Mouse (Mus musculus): ENCODE data around the gene Scamp5. TPM values are rescaled to one million over a fixed set of nuclear protein-coding genes. Genes with fewer than 3 reads are reported as not detected.
A peak's percentile ranks its signal among the peaks of the same experiment; 100 is the strongest.

The Scamp5 gene
- polyA plus RNA-seq, 1 experiment from 2014 or later, result 14.8 TPM

- Histone ChIP-seq H3K4me1 (peaks cover 8% of the 10 kb centered on the region; the same call in 1 of the 2 replicates), H3K27ac (no peak overlapping the region), H3K36me3 (no peaks in the 10 kb centered on the region), H3K4me2 (no peak overlapping the region), H3K9me3 (no peaks in the 10 kb centered on the region), H3K9ac (no peak overlapping the region), H3K27me3 (peaks cover 42% of the 10 kb centered on the region), H3K4me3 (no peak overlapping the region)
- ATAC-seq (ENCODE audit: insufficient number of reproducible peaks, insufficient read depth, low FRiP score, low TSS enrichment, low read depth), result no peak
- 73% methylated on average over 5 of the region's 5 CpGs for WGBS
These were observed 29.4 kb upstream of the Scamp5 start for GRCm38 (mm10) chr9:57497236-57497635.

- no peaks in the 10 kb centered on the region for H3K9me3 ChIP-seq
- no peak overlapping the region for H3K4me2 ChIP-seq
- no peaks in the 10 kb centered on the region for H3K4me1 ChIP-seq
- no peak overlapping the region for H3K4me3 ChIP-seq
- H3K27me3 ChIP-seq, result peaks cover 19% of the 10 kb centered on the region
- no peaks in the 10 kb centered on the region for H3K36me3 ChIP-seq
- no peak for ATAC-seq (ENCODE audit: insufficient number of reproducible peaks, insufficient read depth, low FRiP score, low TSS enrichment, low read depth)
- no peak overlapping the region for H3K9ac ChIP-seq
- H3K27ac ChIP-seq, result no peak overlapping the region
These were observed 27.1 kb upstream of the Scamp5 start for GRCm38 (mm10) chr9:57494970-57495369.

- Histone ChIP-seq H3K27me3 (peaks cover 5% of the 10 kb centered on the region), H3K4me1 (no peaks in the 10 kb centered on the region), H3K4me3 (no peak overlapping the region), H3K4me2 (no peak overlapping the region), H3K27ac (no peak overlapping the region), H3K36me3 (no peaks in the 10 kb centered on the region), H3K9ac (no peak overlapping the region), H3K9me3 (no peaks in the 10 kb centered on the region)
- no peak for ATAC-seq (ENCODE audit: insufficient number of reproducible peaks, insufficient read depth, low FRiP score, low TSS enrichment, low read depth)
- WGBS, result 89% methylated on average over 2 of the region's 2 CpGs
These were observed 25.7 kb upstream of the Scamp5 start for GRCm38 (mm10) chr9:57493532-57493931.

- no peaks in the 10 kb centered on the region for H3K4me1 ChIP-seq
- H3K27me3 ChIP-seq, result peaks cover 4% of the 10 kb centered on the region; the same call in 1 of the 2 replicates
- H3K4me3 ChIP-seq, result no peak overlapping the region
- no peak overlapping the region for H3K4me2 ChIP-seq
- ATAC-seq (ENCODE audit: insufficient number of reproducible peaks, insufficient read depth, low FRiP score, low TSS enrichment, low read depth), result no peak
- H3K27ac ChIP-seq, result no peak overlapping the region
- 70% methylated on average over 7 of the region's 7 CpGs for WGBS
- H3K36me3 ChIP-seq, result no peaks in the 10 kb centered on the region
- no peak overlapping the region for H3K9ac ChIP-seq
- no peaks in the 10 kb centered on the region for H3K9me3 ChIP-seq
These were observed 19.9 kb upstream of the Scamp5 start for GRCm38 (mm10) chr9:57487807-57488206.

- Histone ChIP-seq H3K4me2 (no peak overlapping the region), H3K4me1 (no peaks in the 10 kb centered on the region), H3K36me3 (no peaks in the 10 kb centered on the region), H3K9ac (no peak overlapping the region), H3K27me3 (peaks cover 4% of the 10 kb centered on the region; the same call in 1 of the 2 replicates), H3K27ac (no peak overlapping the region), H3K4me3 (no peak overlapping the region), H3K9me3 (no peaks in the 10 kb centered on the region)
- WGBS, result 16% methylated on average over 7 of the region's 7 CpGs
- no peak for ATAC-seq (ENCODE audit: insufficient number of reproducible peaks, insufficient read depth, low FRiP score, low TSS enrichment, low read depth)
These were observed 17.9 kb upstream of the Scamp5 start for GRCm38 (mm10) chr9:57485774-57486173.

- H3K4me1 ChIP-seq, result peaks cover 11% of the 10 kb centered on the region
- no peaks in the 10 kb centered on the region for H3K36me3 ChIP-seq
- H3K27ac ChIP-seq, result no peak overlapping the region
- no peaks in the 10 kb centered on the region for H3K9me3 ChIP-seq
- H3K4me2 ChIP-seq, result no peak overlapping the region
- H3K27me3 ChIP-seq, result 0 out of 2 replicates have a peak, but pooled peaks cover 4% of the 10 kb centered on the region
- no peak overlapping the region for H3K4me3 ChIP-seq
- ATAC-seq (ENCODE audit: insufficient number of reproducible peaks, insufficient read depth, low FRiP score, low TSS enrichment, low read depth), result no peak
- WGBS, result 60% methylated on average over 4 of the region's 4 CpGs
- no peak overlapping the region for H3K9ac ChIP-seq
These were observed 1.1 kb upstream of the Scamp5 start for GRCm38 (mm10) chr9:57468914-57469313.

GRCm38 (mm10) chr9:57467271-57467771 is 539 bp downstream of the Scamp5 start:
- Histone ChIP-seq H3K27me3 (0 out of 2 replicates have a peak, but pooled peaks cover 4% of the 10 kb centered on the region), H3K4me1 (peaks cover 11% of the 10 kb centered on the region), H3K4me3 (peak overlapping the region; percentile 78), H3K9ac (peak overlapping the region; percentile 84), H3K36me3 (no peaks in the 10 kb centered on the region), H3K4me2 (peak overlapping the region; percentile 94), H3K9me3 (no peaks in the 10 kb centered on the region), H3K27ac (no peak overlapping the region)
- under 1% methylated on average over 18 of the region's 18 CpGs for WGBS
- no peak for ATAC-seq (ENCODE audit: insufficient number of reproducible peaks, insufficient read depth, low FRiP score, low TSS enrichment, low read depth)

- Histone ChIP-seq H3K4me1 (peaks cover 11% of the 10 kb centered on the region), H3K36me3 (no peaks in the 10 kb centered on the region), H3K27me3 (0 out of 2 replicates have a peak, but pooled peaks cover 4% of the 10 kb centered on the region), H3K9ac (no peak overlapping the region), H3K4me3 (no peak overlapping the region), H3K27ac (no peak overlapping the region), H3K4me2 (no peak overlapping the region), H3K9me3 (no peaks in the 10 kb centered on the region)
- no peak for ATAC-seq (ENCODE audit: insufficient number of reproducible peaks, insufficient read depth, low FRiP score, low TSS enrichment, low read depth)
- 49% methylated on average over 3 of the region's 3 CpGs for WGBS
These were observed 1.8 kb downstream of the Scamp5 start for GRCm38 (mm10) chr9:57466101-57466500.

- H3K4me2 ChIP-seq, result no peak overlapping the region
- 83% methylated on average over 6 of the region's 6 CpGs for WGBS
- 0 out of 2 replicates have a peak, but pooled peaks cover 4% of the 10 kb centered on the region for H3K27me3 ChIP-seq
- H3K4me3 ChIP-seq, result no peak overlapping the region
- no peaks in the 10 kb centered on the region for H3K9me3 ChIP-seq
- ATAC-seq (ENCODE audit: insufficient number of reproducible peaks, insufficient read depth, low FRiP score, low TSS enrichment, low read depth), result no peak
- no peak overlapping the region for H3K9ac ChIP-seq
- H3K36me3 ChIP-seq, result no peaks in the 10 kb centered on the region
- H3K4me1 ChIP-seq, result peaks cover 11% of the 10 kb centered on the region
- H3K27ac ChIP-seq, result no peak overlapping the region
These were observed 5.0 kb downstream of the Scamp5 start for GRCm38 (mm10) chr9:57462866-57463265.

GRCm38 (mm10) chr9:57459707-57460106 is 8.2 kb downstream of the Scamp5 start:
- no peak overlapping the region for H3K4me3 ChIP-seq
- no peaks in the 10 kb centered on the region for H3K27me3 ChIP-seq
- no peaks in the 10 kb centered on the region for H3K9me3 ChIP-seq
- H3K9ac ChIP-seq, result no peak overlapping the region
- WGBS, result 93% methylated on average over 2 of the region's 2 CpGs
- ATAC-seq (ENCODE audit: insufficient number of reproducible peaks, insufficient read depth, low FRiP score, low TSS enrichment, low read depth), result no peak
- no peak overlapping the region for H3K4me2 ChIP-seq
- no peak overlapping the region for H3K27ac ChIP-seq
- no peaks in the 10 kb centered on the region for H3K36me3 ChIP-seq
- H3K4me1 ChIP-seq, result no peaks in the 10 kb centered on the region

- Histone ChIP-seq H3K27me3 (no peaks in the 10 kb centered on the region), H3K4me2 (no peak overlapping the region), H3K9me3 (no peaks in the 10 kb centered on the region), H3K27ac (no peak overlapping the region), H3K4me1 (no peaks in the 10 kb centered on the region), H3K9ac (no peak overlapping the region), H3K4me3 (no peak overlapping the region), H3K36me3 (peaks cover 24% of the 10 kb centered on the region; the same call in 1 of the 2 replicates)
- ATAC-seq (ENCODE audit: insufficient number of reproducible peaks, insufficient read depth, low FRiP score, low TSS enrichment, low read depth), result no peak
- 84% methylated on average over 4 of the region's 4 CpGs for WGBS
These were observed 14.3 kb downstream of the Scamp5 start for GRCm38 (mm10) chr9:57453516-57453915.

- Histone ChIP-seq H3K27me3 (no peaks in the 10 kb centered on the region), H3K36me3 (peaks cover 24% of the 10 kb centered on the region; the same call in 1 of the 2 replicates), H3K27ac (no peak overlapping the region), H3K4me2 (no peak overlapping the region), H3K4me3 (no peak overlapping the region), H3K9ac (no peak overlapping the region), H3K4me1 (no peaks in the 10 kb centered on the region), H3K9me3 (no peaks in the 10 kb centered on the region)
- ATAC-seq (ENCODE audit: insufficient number of reproducible peaks, insufficient read depth, low FRiP score, low TSS enrichment, low read depth), result no peak
- WGBS, result 81% methylated on average over 8 of the region's 8 CpGs
These were observed 15.0 kb downstream of the Scamp5 start for GRCm38 (mm10) chr9:57452624-57453462.

Measured in embryonic facial prominence, embryonic 13.5 days (tissue).